In the genomic region with DNA sequence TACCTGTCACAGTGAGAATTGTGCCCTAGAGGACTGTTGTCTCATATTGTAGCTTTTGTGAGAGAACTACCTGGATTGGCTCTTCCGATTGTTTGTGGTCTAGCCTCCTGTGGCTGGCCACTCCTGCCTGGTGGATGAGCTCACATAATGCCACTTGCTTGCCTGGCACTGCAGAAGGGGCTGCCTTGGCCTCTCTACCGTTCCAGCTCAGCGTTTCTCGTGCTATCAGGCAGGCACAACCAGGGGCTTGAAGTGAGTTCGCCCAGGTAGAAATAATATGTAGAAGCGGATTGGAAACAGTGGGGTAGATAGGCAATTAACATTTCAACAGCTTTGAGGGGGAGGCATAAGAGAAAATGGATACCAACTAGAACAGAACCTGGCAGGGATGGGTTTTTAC, we compare ENCODE assay signal across 11 mouse cellular contexts. TPM values are rescaled to one million over a fixed set of nuclear protein-coding genes. Genes with fewer than 3 reads are reported as not detected.
A peak's percentile ranks its signal among the peaks of the same experiment; 100 is the strongest.
DNase-seq lines count a peak whose midpoint lies in the region; ATAC-seq and TF ChIP-seq lines count a peak whose summit lies in the region.
"Had no signal": no experiment of that assay in that cellular context is flagged by ENCODE, and none has a peak within 500 bp of the region (broad histone marks: within the 10 kb centered on the region; RNA-seq: fewer than 3 reads in every experiment).

No protein-coding gene starts in this region.

- no peaks in the 10 kb centered on the region for H3K27me3 ChIP-seq in heart, embryonic 12.5 days (replicated peaks)
- peaks cover 53% of the 10 kb centered on the region for H3K27me3 ChIP-seq in embryonic facial prominence, embryonic 10.5 days (replicated peaks; ENCODE audit: low read depth, poor library complexity, severe bottlenecking)
- H3K27me3 ChIP-seq in liver, postnatal 0 days (ENCODE audit: insufficient read depth, low read length): 0 out of 2 replicates have a peak, but pooled peaks cover 7% of the 10 kb centered on the region

- no peak for ATAC-seq in heart, embryonic 12.5 days (ENCODE audit: insufficient number of reproducible peaks, low FRiP score)
- no peak for ATAC-seq in liver, postnatal 0 days
- ATAC-seq: activated CD4-positive, CD25-positive, alpha-beta regulatory T cell, adult 4 months had no signal

- WGBS in heart, embryonic 12.5 days: 65% methylated on average over 6 of the region's 6 CpGs
- WGBS in embryonic facial prominence, embryonic 10.5 days: 67% methylated on average over 6 of the region's 6 CpGs
- WGBS in liver, postnatal 0 days (ENCODE audit: insufficient replicate concordance): 58% methylated on average over 6 of the region's 6 CpGs

- H3K4me3 ChIP-seq in heart, embryonic 12.5 days: peak overlapping the region; percentile 15; the same call in 1 of the 2 replicates
- H3K4me3 ChIP-seq in embryonic facial prominence, embryonic 10.5 days: 0 out of 2 replicates have a peak overlapping the region, but pooled peaks have one; percentile 14
- H3K4me3 ChIP-seq in liver, postnatal 0 days (ENCODE audit: low read depth, low read length): peak overlapping the region; percentile 85

- peak overlapping the region; percentile 94 for H3K4me2 ChIP-seq in heart, embryonic 12.5 days
- peak overlapping the region; percentile 93 for H3K4me2 ChIP-seq in liver, postnatal 0 days (ENCODE audit: low read depth, low read length)

- peaks cover 56% of the 10 kb centered on the region for H3K4me1 ChIP-seq in heart, embryonic 12.5 days (replicated peaks)
- peaks cover 45% of the 10 kb centered on the region for H3K4me1 ChIP-seq in embryonic facial prominence, embryonic 10.5 days
- peaks cover 55% of the 10 kb centered on the region for H3K4me1 ChIP-seq in liver, postnatal 0 days (ENCODE audit: insufficient read depth)

- DNase-seq in heart, postnatal 10 days: no peak
- DNase-seq in layer of hippocampus, adult 9-11 months: peak; percentile 15
- no peak for DNase-seq in layer of hippocampus, adult 18-20 months (ENCODE audit: low spot score in 2 of 2)
- no peak for DNase-seq in embryonic facial prominence, embryonic 10.5 days (ENCODE audit: low spot score)
- DNase-seq in liver, postnatal 0 days: no peak
- DNase-seq in thymus, postnatal 36 days: no peak
- DNase-seq: embryo, embryonic 11 days; kidney, adult 8-10 months; lung, postnatal 4 days had no signal

- intact Hi-C loops in heart, postnatal 10 days (cut with DNase I): no loop called here

- no peak for TF ChIP-seq CTCF in liver, postnatal 0 days (IDR thresholded peaks at IDR 0.05; ENCODE audit: low read depth)

- H3K27ac ChIP-seq in heart, embryonic 12.5 days (ENCODE audit: poor library complexity, severe bottlenecking): no peak overlapping the region
- H3K27ac ChIP-seq in embryonic facial prominence, embryonic 10.5 days (replicated peaks): no peak overlapping the region
- peak overlapping the region; percentile 59 for H3K27ac ChIP-seq in liver, postnatal 0 days (ENCODE audit: low read depth)

- H3K9me3 ChIP-seq in heart, embryonic 12.5 days (replicated peaks): no peaks in the 10 kb centered on the region
- H3K9me3 ChIP-seq in embryonic facial prominence, embryonic 10.5 days: no peaks in the 10 kb centered on the region
- H3K9me3 ChIP-seq in liver, postnatal 0 days (ENCODE audit: low read length): no peaks in the 10 kb centered on the region

- no peak for TF ChIP-seq EP300 in liver, postnatal 0 days (IDR thresholded peaks at IDR 0.05; ENCODE audit: low read depth)

- no peaks in the 10 kb centered on the region for H3K36me3 ChIP-seq in heart, embryonic 12.5 days
- no peaks in the 10 kb centered on the region for H3K36me3 ChIP-seq in embryonic facial prominence, embryonic 10.5 days (replicated peaks)
- H3K36me3 ChIP-seq in liver, postnatal 0 days (replicated peaks; ENCODE audit: insufficient read depth, low read length): no peaks in the 10 kb centered on the region

- peak overlapping the region; percentile 8; the same call in 1 of the 2 replicates for H3K9ac ChIP-seq in heart, embryonic 12.5 days
- H3K9ac ChIP-seq in liver, postnatal 0 days (replicated peaks): peak overlapping the region; percentile 87

RNA-seq across cellular contexts. Expression of a gene that starts 2.1 kb away (rescaled TPM):
- 165 and 166 TPM in 2 replicates for polyA plus RNA-seq in heart, embryonic 12.5 days (2016; fragmentation: Nextera tagmentation; extraction: Ambion mirVana)
- total RNA-seq in heart, postnatal 10 days (2021): 100 to 1,000 TPM; 221 to 255 TPM
- 10 to 100 TPM; 67.0 to 69.7 TPM for total RNA-seq in layer of hippocampus, adult 18-20 months (2021)
- polyA plus RNA-seq in embryonic facial prominence, embryonic 10.5 days (2016; fragmentation: Nextera tagmentation; extraction: Ambion mirVana): 22.5 and 25.6 TPM in 2 replicates
- polyA plus RNA-seq in liver, postnatal 0 days (2015; fragmentation: Nextera tagmentation; extraction: Ambion mirVana): 63.6 and 75.5 TPM in 2 replicates
- polyA plus RNA-seq: activated CD4-positive, CD25-positive, alpha-beta regulatory T cell, adult 4 months had no signal

Comparison
In these comparisons a context has a peak if more than half of its experiments do, and no peak if none do; other contexts are left out.
1. H3K4me3 ChIP-seq: peak in every context shown above with its lines; median percentile 85 in liver, postnatal 0 days; 15 in heart, embryonic 12.5 days; 14 in embryonic facial prominence, embryonic 10.5 days.